Mouse (Mus musculus): ENCODE measurements at regions not wholly inside any gene's neighbourhood (a gene's known extent, or its start where the extent isn't known, plus 50 kb on each side); places are given as distances from the start of the nearest gene placed in this dataset.

DNA sequence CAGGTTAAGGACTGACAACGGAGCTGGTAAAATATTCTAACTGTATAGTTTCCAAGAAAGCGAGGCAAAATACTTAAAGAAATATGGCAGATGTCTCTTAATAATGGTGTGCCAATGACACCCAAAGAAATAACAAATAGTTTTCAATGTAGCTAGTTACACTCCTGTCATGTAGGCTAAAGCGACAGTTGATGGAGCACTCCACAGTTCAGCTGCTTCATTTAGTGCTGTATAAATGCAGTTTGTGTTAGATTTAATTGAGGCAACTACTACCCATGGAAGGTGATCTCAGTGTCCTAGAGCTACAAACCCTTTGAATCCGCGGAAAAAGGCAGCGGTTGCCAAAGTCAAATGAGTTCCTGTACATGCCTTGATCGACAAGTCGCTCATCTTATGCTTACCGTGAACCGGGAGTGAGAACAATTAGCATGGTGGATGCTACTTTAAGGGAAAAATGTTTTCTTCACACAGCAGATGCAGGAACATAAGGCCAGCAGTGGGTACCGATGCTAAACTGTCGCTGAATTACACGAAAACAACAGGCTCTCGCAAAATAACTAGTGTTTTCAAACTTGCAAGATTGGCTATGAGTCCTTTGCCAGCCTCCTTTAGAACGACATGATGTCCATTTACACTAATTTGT, 961.4 kb downstream of the Mat2b start:
- WGBS: 90% methylated on average over 15 of the region's 15 CpGs
- no peaks in the 10 kb centered on the region for H3K4me1 ChIP-seq (ENCODE audit: control insufficient read depth, insufficient read depth, low read length)
- H3K27me3 ChIP-seq (replicated peaks; ENCODE audit: control insufficient read depth, insufficient read depth, low read length): no peaks in the 10 kb centered on the region
- no peak for DNase-seq (ENCODE audit: low spot score)
- no peak overlapping the region for H3K4me3 ChIP-seq (ENCODE audit: low read depth, low read length)
- no peak overlapping the region for H3K27ac ChIP-seq (replicated peaks; ENCODE audit: low read depth, low read length)
- H3K9me3 ChIP-seq (ENCODE audit: control insufficient read depth, low read length): no peaks in the 10 kb centered on the region
- H3K36me3 ChIP-seq (ENCODE audit: control insufficient read depth, insufficient read depth, low read length): no peaks in the 10 kb centered on the region
- no peak overlapping the region for H3K4me2 ChIP-seq (ENCODE audit: low read depth, low read length)
- H3K9ac ChIP-seq (ENCODE audit: low read depth, low read length): no peak overlapping the region
- no peak for ATAC-seq (ENCODE audit: low read depth)

DNA sequence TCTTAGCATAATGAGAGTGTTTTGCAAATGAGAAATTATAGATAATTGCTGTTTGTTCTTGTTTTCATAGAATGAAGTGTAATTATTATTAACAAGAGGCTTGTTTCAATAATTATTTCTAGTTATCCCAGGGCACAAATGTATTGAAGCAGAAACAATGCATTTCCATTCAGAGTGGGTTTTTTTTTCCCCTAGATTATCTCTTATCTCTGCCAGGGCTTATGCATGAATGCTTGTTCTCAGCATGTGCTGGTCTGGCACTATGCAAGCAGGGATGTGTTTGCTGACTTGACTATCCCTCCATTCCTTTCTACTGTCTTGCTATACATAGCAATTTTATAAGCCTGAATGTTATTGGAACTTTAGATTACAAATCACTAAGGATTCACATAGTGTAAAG, 971.4 kb downstream of the Mat2b start:
- no peak overlapping the region for H3K4me3 ChIP-seq (ENCODE audit: low read depth, low read length)
- 0 out of 2 replicates have a peak, but pooled peaks cover 3% of the 10 kb centered on the region for H3K9me3 ChIP-seq (ENCODE audit: control insufficient read depth, low read length)
- H3K27me3 ChIP-seq (replicated peaks; ENCODE audit: control insufficient read depth, insufficient read depth, low read length): no peaks in the 10 kb centered on the region
- no peak for ATAC-seq (ENCODE audit: low read depth)
- H3K4me1 ChIP-seq (ENCODE audit: control insufficient read depth, insufficient read depth, low read length): no peaks in the 10 kb centered on the region
- H3K27ac ChIP-seq (replicated peaks; ENCODE audit: low read depth, low read length): no peak overlapping the region
- H3K9ac ChIP-seq (ENCODE audit: low read depth, low read length): no peak overlapping the region
- no peaks in the 10 kb centered on the region for H3K36me3 ChIP-seq (ENCODE audit: control insufficient read depth, insufficient read depth, low read length)
- peak; percentile 5 for DNase-seq (ENCODE audit: low spot score)
- no peak overlapping the region for H3K4me2 ChIP-seq (ENCODE audit: low read depth, low read length)

DNA sequence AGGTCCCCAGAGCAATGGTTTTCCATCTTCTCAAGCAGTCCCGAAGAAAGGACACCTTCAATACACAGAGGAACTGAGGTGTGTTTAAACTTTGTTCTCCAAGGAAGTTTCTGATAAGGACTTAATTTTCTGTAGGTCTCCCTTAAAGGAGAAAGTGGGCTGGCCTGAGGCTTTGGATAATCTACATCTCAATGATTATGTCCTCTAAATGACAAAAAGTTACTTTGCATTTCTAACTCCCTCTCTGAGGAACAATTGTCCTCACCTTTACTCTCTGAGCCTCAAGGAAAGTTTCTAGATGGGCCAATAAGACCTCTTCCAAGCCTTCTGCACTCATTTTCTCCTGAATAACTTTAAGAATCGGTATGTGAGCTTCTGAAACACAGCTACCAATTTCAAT, 1016.5 kb downstream of the Mat2b start:
- H3K4me2 ChIP-seq (ENCODE audit: low read depth, low read length): no peak overlapping the region
- H3K9me3 ChIP-seq (ENCODE audit: control insufficient read depth, low read length): no peaks in the 10 kb centered on the region
- H3K36me3 ChIP-seq (ENCODE audit: control insufficient read depth, insufficient read depth, low read length): no peaks in the 10 kb centered on the region
- H3K9ac ChIP-seq (ENCODE audit: low read depth, low read length): no peak overlapping the region
- WGBS: 73% methylated on average over 2 of the region's 2 CpGs
- H3K27me3 ChIP-seq (replicated peaks; ENCODE audit: control insufficient read depth, insufficient read depth, low read length): no peaks in the 10 kb centered on the region
- H3K4me3 ChIP-seq (ENCODE audit: low read depth, low read length): no peak overlapping the region
- no peak overlapping the region for H3K27ac ChIP-seq (replicated peaks; ENCODE audit: low read depth, low read length)
- DNase-seq (ENCODE audit: low spot score): no peak
- no peak for ATAC-seq (ENCODE audit: low read depth)
- no peaks in the 10 kb centered on the region for H3K4me1 ChIP-seq (ENCODE audit: control insufficient read depth, insufficient read depth, low read length)

DNA sequence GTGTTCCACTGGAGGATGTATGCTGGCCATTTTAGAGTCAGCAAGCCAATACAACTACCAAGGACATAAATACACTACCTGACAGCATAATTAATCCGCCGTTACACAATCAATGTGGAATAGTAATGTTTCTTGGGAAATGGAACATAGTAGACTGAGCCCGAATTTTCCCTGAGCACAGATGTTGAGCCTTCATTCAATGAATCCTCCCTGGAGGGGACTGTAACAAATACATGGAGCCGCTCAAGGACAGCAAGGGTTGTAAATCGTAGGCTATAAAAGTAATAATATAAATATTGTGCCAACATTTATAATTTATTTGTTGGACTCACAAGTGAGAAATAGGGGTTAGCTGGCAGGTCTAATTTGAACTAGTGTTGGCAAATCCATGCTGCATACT, 1041.4 kb downstream of the Mat2b start:
- Histone ChIP-seq H3K4me1 (ENCODE audit: control insufficient read depth, insufficient read depth, low read length) (no peaks in the 10 kb centered on the region), H3K36me3 (ENCODE audit: control insufficient read depth, insufficient read depth, low read length) (no peaks in the 10 kb centered on the region), H3K4me2 (ENCODE audit: low read depth, low read length) (no peak overlapping the region), H3K4me3 (ENCODE audit: low read depth, low read length) (no peak overlapping the region), H3K27ac (replicated peaks; ENCODE audit: low read depth, low read length) (no peak overlapping the region), H3K27me3 (replicated peaks; ENCODE audit: control insufficient read depth, insufficient read depth, low read length) (no peaks in the 10 kb centered on the region), H3K9me3 (ENCODE audit: control insufficient read depth, low read length) (no peaks in the 10 kb centered on the region), H3K9ac (ENCODE audit: low read depth, low read length) (no peak overlapping the region)
- ATAC-seq (ENCODE audit: low read depth) (no peak), DNase-seq (ENCODE audit: low spot score) (no peak)
- 88% methylated on average over 5 of the region's 5 CpGs for WGBS

DNA sequence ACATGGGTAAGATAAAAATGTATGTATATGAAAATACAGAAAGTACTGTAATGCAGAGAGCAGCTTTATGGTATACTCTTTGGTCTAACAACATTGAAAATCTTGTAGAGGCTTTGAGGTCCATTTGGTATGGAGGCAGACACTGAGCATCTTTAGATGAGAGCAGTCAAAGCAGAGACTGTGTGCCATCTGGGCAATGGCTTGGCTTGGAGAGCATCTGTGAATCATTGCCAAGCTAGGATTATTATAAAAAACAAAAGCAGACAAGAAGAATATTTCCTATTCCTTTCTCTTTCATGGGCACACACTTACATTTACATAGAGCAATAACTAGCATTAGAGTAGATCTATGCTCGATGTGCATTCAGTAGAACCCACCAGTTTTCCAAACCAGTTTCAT, 1075.6 kb downstream of the Mat2b start:
- H3K36me3 ChIP-seq (ENCODE audit: control insufficient read depth, insufficient read depth, low read length): no peaks in the 10 kb centered on the region
- no peak for ATAC-seq (ENCODE audit: low read depth)
- no peak overlapping the region for H3K9ac ChIP-seq (ENCODE audit: low read depth, low read length)
- no peak overlapping the region for H3K27ac ChIP-seq (replicated peaks; ENCODE audit: low read depth, low read length)
- no peaks in the 10 kb centered on the region for H3K4me1 ChIP-seq (ENCODE audit: control insufficient read depth, insufficient read depth, low read length)
- 86% methylated on average over 1 of the region's 1 CpGs for WGBS
- DNase-seq (ENCODE audit: low spot score): no peak
- no peaks in the 10 kb centered on the region for H3K27me3 ChIP-seq (replicated peaks; ENCODE audit: control insufficient read depth, insufficient read depth, low read length)
- H3K9me3 ChIP-seq (ENCODE audit: control insufficient read depth, low read length): no peaks in the 10 kb centered on the region
- H3K4me3 ChIP-seq (ENCODE audit: low read depth, low read length): no peak overlapping the region
- no peak overlapping the region for H3K4me2 ChIP-seq (ENCODE audit: low read depth, low read length)

DNA sequence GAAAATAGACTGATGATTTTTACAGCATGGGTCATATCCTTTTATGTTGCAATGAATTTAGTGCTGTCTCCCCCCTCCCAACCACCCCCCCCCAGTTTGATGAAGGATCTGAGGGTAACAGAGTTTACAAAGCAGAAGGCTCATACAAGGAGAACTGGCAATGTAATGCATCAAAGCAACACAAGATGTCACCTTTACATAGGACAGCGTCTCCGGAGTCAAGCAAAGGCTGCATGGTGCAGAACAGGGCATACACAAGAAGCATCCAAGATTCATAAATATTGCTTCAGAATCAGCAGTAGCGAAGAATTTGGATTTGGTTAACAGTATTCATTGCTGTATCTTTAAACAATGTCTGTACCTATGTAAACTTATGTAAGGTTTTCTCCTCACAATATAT, 1079.2 kb downstream of the Mat2b start:
- Histone ChIP-seq H3K27me3 (replicated peaks; ENCODE audit: control insufficient read depth, insufficient read depth, low read length) (no peaks in the 10 kb centered on the region), H3K4me3 (ENCODE audit: low read depth, low read length) (no peak overlapping the region), H3K36me3 (ENCODE audit: control insufficient read depth, insufficient read depth, low read length) (no peaks in the 10 kb centered on the region), H3K9me3 (ENCODE audit: control insufficient read depth, low read length) (no peaks in the 10 kb centered on the region), H3K4me1 (ENCODE audit: control insufficient read depth, insufficient read depth, low read length) (no peaks in the 10 kb centered on the region), H3K4me2 (ENCODE audit: low read depth, low read length) (no peak overlapping the region), H3K9ac (ENCODE audit: low read depth, low read length) (no peak overlapping the region), H3K27ac (replicated peaks; ENCODE audit: low read depth, low read length) (no peak overlapping the region)
- ATAC-seq (ENCODE audit: low read depth) (no peak), DNase-seq (ENCODE audit: low spot score) (no peak)
- WGBS: 83% methylated on average over 3 of the region's 3 CpGs

DNA sequence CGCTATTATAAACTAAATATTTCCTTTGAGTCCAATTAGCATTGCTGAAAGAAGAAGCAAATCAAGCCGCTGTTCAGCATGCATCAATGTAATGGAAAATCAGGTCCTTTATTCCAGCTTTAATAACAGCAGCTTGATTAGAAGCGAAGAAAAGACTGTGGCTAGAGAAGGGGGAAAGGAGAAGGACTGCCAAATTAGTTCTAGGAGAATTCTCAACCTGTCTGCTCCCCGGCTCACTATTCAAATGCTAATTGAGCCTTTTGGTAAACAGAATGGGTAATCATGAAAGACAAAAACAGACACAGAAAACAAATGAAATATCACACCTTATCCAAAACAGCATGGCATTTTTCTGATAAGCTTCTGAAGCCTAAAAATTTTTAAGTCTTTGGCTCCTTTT, 1098.5 kb downstream of the Mat2b start:
- no peak for ATAC-seq (ENCODE audit: low read depth)
- Histone ChIP-seq H3K27me3 (replicated peaks; ENCODE audit: control insufficient read depth, insufficient read depth, low read length) (no peaks in the 10 kb centered on the region), H3K9ac (ENCODE audit: low read depth, low read length) (no peak overlapping the region), H3K4me2 (ENCODE audit: low read depth, low read length) (no peak overlapping the region), H3K4me1 (ENCODE audit: control insufficient read depth, insufficient read depth, low read length) (no peaks in the 10 kb centered on the region), H3K4me3 (ENCODE audit: low read depth, low read length) (no peak overlapping the region), H3K36me3 (ENCODE audit: control insufficient read depth, insufficient read depth, low read length) (no peaks in the 10 kb centered on the region), H3K27ac (replicated peaks; ENCODE audit: low read depth, low read length) (no peak overlapping the region), H3K9me3 (ENCODE audit: control insufficient read depth, low read length) (no peaks in the 10 kb centered on the region)
- no peak for DNase-seq (ENCODE audit: low spot score)
- 40% methylated on average over 4 of the region's 4 CpGs for WGBS

DNA sequence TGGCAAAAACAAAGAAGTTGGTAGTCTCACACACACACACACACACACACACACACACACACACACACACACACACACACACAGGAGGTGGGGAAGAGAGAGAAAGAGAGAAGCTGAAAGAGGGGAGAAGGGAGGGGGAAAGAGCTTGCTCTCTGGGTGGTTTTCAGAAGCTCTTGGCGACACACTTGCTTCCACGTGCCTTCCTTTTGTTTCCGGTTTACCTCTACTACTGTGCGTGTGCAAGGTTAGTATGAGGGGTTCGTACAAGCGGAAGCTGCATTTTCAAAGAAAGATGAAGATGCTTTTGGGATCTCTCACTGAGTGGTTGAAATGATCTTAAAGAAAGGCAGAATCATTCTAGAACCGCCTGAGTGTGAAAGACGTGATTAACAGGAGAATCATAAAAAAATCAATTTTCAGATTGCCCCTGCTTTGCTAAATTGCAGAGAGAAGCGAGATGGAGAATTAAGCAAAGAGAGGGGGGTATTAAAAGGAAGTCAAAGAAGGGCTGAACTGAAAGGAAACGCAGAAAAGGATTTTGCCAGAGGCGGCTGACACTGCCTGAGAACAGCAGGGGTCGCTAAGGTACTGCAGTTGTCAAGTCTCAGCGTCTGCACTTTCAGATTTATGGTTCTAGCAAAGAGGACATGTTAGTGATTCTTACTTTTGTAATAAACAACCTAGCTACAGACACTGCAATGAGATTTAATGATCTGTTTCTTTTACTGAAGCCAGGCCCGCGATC, 1106.2 kb downstream of the Mat2b start:
- Histone ChIP-seq H3K9ac (ENCODE audit: low read depth, low read length) (0 out of 2 replicates have a peak overlapping the region, but pooled peaks have one; percentile 45), H3K36me3 (ENCODE audit: control insufficient read depth, insufficient read depth, low read length) (no peaks in the 10 kb centered on the region), H3K4me2 (ENCODE audit: low read depth, low read length) (peak overlapping the region; percentile 47), H3K4me1 (ENCODE audit: control insufficient read depth, insufficient read depth, low read length) (no peaks in the 10 kb centered on the region), H3K9me3 (ENCODE audit: control insufficient read depth, low read length) (no peaks in the 10 kb centered on the region), H3K27me3 (replicated peaks; ENCODE audit: control insufficient read depth, insufficient read depth, low read length) (no peaks in the 10 kb centered on the region), H3K4me3 (ENCODE audit: low read depth, low read length) (peak overlapping the region; percentile 20; the same call in 1 of the 2 replicates), H3K27ac (replicated peaks; ENCODE audit: low read depth, low read length) (no peak overlapping the region)
- ATAC-seq (ENCODE audit: low read depth) (peak; percentile 85), DNase-seq (ENCODE audit: low spot score) (peak; percentile 89)
- 11% methylated on average over 15 of the region's 15 CpGs for whole genome bisulfite sequencing

DNA sequence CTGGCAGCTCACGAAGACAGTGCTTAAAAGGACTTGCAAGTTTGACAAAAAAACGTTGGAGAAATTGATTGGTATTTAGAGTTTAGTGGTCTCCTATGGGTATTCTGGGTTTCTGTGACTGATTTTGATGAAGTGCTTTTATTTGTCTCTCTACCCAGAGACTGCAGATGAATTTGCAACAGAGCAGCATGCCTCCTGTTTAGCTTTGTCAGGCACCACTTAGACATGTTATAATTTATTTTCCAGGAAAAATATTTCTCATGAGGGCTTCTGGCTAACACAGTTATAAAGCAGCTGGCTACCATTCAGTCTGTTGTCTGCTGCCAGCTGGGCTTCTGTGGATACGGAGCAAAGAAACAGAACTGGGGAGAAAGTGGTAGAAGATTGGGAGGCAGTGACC, 1136.7 kb downstream of the Mat2b start:
- no peaks in the 10 kb centered on the region for H3K4me1 ChIP-seq (ENCODE audit: control insufficient read depth, insufficient read depth, low read length)
- no peaks in the 10 kb centered on the region for H3K27me3 ChIP-seq (replicated peaks; ENCODE audit: control insufficient read depth, insufficient read depth, low read length)
- no peaks in the 10 kb centered on the region for H3K9me3 ChIP-seq (ENCODE audit: control insufficient read depth, low read length)
- H3K27ac ChIP-seq (replicated peaks; ENCODE audit: low read depth, low read length): no peak overlapping the region
- ATAC-seq (ENCODE audit: low read depth) (no peak), DNase-seq (ENCODE audit: low spot score) (no peak)
- H3K9ac ChIP-seq (ENCODE audit: low read depth, low read length): no peak overlapping the region
- no peak overlapping the region for H3K4me3 ChIP-seq (ENCODE audit: low read depth, low read length)
- no peaks in the 10 kb centered on the region for H3K36me3 ChIP-seq (ENCODE audit: control insufficient read depth, insufficient read depth, low read length)
- H3K4me2 ChIP-seq (ENCODE audit: low read depth, low read length): no peak overlapping the region
- 30% methylated on average over 3 of the region's 3 CpGs for WGBS
